Mouse (Mus musculus) megakaryocyte progenitor cell, adult 5-6 weeks (primary cell): Measurements from ENCODE around the gene Gm11111. TPM values are rescaled to one million over a fixed set of nuclear protein-coding genes. Genes with fewer than 3 reads are reported as not detected.
A peak's percentile ranks its signal among the peaks of the same experiment; 100 is the strongest.
"Not testable (repeated sequence)": the region's sequence is repeated elsewhere in the genome, so short reads cannot be mapped to it uniquely, and the experiment has no call there.

Experiments used
- ATAC-seq: replicated peaks from 2 replicates; pipeline ENCODE4 v1.8.0; 2016; ENCODE audit warnings: mild to moderate bottlenecking, moderate TSS enrichment, inconsistent platforms; ENCODE audit not compliant: poor library complexity
- total RNA-seq, 2 experiments: library from RNA; stranded (forward) in 1 of 2; stranded (reverse) in 1 of 2; fragments of 157-497, 149-512 nt in 1 of 2; fragments of 200-1000 nt in 1 of 2; gene quantifications; 2 replicates each; pipeline versions ENCODE4 v1.2.3 to v1.2.4; 2015 to 2017

Gm11111 gene
- total RNA-seq (2015): not detected in 2 replicates
- not detected in 2 replicates for total RNA-seq (2017)

- ATAC-seq: no peak
Observed at GRCm38 (mm10) chr5:98552395-98552794, at the start of gene Gm11111. Gene Gm11111, plus strand, starts transcription at chr5:98552695.

- ATAC-seq: no peak
Observed at GRCm38 (mm10) chr5:98516214-98516613, 36.3 kb upstream of the Gm11111 start.

GRCm38 (mm10) chr5:98520118-98520517 lies 32.4 kb upstream of the Gm11111 start:
- no peak for ATAC-seq

DNA sequence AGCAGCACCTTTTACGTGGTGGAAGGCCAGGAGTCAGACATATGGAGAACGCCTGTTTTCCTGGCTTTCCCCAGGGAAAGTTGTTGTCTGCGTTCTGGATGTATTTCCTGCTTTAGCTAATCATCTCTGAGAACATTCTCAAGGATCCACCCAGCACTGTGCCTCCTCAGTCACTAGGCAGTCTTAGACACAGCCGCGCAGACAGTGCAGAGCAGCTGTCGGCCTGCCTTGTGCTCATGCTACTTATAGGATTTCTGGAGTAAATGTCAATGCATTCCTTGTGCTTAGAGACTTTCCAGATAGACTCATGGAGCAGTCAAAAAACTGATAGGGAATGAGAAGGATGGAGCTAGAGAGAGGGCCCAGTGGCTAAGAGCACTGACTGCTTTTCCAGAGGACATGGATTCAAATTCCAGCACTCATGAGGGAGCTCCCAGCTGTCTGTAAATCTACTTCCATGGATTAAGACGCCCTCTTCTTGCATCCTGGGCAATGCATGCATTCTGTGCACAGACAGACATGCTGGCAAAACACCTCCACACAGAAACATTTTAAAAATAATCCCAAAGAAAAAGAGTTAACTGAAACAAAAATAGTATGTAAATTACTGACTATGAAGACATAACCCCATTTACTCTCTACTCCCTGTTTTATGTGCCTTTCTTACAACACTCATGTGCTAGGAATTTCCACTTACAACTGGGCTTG lies 30.1 kb upstream of the Gm11111 start:
- no peak for ATAC-seq

GRCm38 (mm10) chr5:98523050-98523449 lies 29.4 kb upstream of the Gm11111 start:
- ATAC-seq: no peak

- ATAC-seq: no peak
Observed at GRCm38 (mm10) chr5:98523783-98524182, 28.7 kb upstream of the Gm11111 start.

GRCm38 (mm10) chr5:98541333-98541732 lies 11.2 kb upstream of the Gm11111 start:
- ATAC-seq: no peak

- ATAC-seq: no peak
Observed at GRCm38 (mm10) chr5:98550285-98550684, 2.2 kb upstream of the Gm11111 start.

- no peak for ATAC-seq
Observed at GRCm38 (mm10) chr5:98550873-98551272, 1.6 kb upstream of the Gm11111 start.

DNA sequence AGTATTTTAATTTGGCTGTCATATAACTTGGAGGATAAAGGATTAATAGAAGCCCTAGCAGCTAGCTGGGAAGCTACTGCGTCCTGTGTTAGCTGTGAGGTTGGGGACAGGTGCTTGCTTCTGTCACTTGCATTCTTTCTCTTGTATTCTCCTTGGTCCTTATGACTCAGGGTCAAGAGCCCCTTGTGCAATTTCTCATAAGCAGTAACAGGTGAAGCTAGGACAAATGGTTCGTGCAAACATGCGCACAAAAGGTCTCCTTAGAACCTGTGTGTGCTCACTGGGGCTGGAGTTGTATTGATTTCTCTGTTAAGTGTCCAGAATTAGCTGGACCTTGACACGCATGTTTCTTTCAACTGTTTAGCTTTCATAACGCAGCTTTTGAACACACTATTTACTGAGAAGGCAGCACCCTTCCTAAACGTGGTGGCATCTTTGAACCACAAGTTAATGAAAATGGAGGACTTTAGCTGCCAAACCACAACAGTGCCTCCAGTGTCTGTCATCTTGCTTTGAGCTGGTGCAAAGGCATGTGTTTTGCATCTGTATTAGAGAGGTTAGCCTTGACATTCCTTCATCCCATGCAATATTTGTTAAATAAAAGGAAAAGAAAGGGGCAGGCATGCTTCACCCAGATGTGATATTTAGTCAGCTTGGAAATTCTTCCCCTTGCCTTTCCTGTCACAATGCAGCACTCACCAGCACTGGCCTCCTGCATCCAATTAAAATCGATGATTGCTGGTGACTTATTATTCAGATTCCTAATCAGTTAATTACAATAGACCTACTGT lies 511 bp downstream of the Gm11111 start:
- ATAC-seq: no peak

- ATAC-seq: no peak
Observed at GRCm38 (mm10) chr5:98561301-98561700, 8.8 kb downstream of the Gm11111 start.

GRCm38 (mm10) chr5:98562806-98563205 lies 10.3 kb downstream of the Gm11111 start:
- no peak for ATAC-seq

GRCm38 (mm10) chr5:98563801-98564200 lies 11.3 kb downstream of the Gm11111 start:
- ATAC-seq: no peak

DNA sequence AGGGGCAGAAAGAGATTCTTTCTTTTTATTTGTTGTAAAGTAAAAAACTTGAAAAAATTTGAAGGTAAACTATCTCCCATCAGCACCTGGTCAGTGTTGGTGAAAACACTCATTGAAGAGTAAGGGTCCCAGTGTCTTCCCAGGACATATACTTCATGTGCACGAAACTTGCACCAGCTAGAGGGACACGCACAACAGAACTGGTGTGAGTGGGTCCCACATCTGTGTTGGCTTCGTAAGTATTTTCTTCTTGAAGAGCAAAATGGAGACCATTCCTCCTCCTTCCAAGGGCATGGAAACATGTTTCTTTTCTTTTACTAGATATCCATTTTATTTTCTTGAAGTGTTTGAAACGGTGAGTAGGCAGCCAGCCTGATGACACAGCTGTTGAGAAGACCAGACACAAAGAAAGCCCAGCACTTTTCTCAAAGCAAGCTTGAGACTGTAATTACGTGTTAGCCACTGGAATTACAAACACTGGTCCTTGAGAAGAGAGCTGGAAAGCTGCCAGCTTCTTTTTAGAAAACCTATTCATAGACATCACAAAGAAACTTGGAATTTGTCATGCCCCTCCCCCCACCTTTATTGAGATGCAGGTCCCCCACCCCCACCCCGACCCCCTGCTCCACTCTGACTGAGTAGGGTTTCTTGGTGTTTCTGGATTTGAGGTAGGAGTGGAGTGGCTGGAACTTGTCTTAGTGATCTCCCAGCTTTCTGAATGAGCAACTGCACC lies 14.1 kb downstream of the Gm11111 start:
- ATAC-seq: no peak

- no peak for ATAC-seq
Observed at GRCm38 (mm10) chr5:98568481-98568880, 16.0 kb downstream of the Gm11111 start.

DNA sequence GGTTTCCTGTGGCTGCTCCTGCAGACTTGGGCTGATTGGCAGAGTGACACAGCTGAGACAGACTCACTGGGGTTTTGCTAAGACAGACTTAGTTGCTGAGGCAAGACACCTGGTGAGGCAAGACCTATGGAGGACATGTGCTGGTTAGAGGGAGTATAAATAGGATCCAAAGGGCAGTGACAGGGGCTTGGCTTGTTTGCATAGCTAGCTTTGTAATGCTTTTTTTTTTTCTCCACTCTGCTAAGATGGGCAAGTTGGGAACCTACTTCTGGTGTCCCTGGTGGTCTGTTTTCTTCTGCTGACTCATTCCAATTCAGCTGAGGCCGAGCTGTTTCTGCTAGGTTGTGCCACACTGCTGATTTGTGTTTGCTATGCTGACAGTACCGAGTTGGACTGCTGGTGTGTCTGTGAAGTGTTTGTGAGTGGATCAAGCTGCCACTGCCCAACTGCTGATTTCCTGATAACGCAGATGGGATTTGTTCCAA lies 16.6 kb downstream of the Gm11111 start:
- ATAC-seq: peak; percentile 61

GRCm38 (mm10) chr5:98572392-98572791 lies 19.9 kb downstream of the Gm11111 start:
- no peak for ATAC-seq

- ATAC-seq: no peak
Observed at GRCm38 (mm10) chr5:98574711-98575470, 22.4 kb downstream of the Gm11111 start.

- ATAC-seq: no peak
Observed at GRCm38 (mm10) chr5:98575471-98575834, 23.0 kb downstream of the Gm11111 start.

GRCm38 (mm10) chr5:98576538-98576937 lies 24.0 kb downstream of the Gm11111 start:
- ATAC-seq: not testable (repeated sequence)

DNA sequence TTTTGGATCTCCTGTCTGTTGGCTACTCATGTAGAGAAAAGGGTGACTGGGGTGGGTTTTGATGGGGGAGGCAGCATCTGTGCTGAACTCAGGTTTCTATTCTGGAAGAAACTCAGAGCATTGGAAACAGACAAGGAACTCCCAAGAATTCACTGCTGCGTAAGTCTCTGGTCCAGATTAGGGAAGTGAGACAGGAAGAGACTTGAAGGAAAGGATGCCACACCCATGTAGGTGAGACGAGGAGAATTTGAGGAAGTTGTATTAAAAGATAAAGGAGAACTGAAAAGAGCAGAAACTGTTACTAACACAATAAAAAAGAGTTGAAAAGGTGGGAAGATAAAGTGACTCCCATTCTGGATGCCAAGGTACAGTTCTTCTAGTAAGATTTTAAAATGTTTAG lies 25.9 kb downstream of the Gm11111 start:
- peak; percentile 84 for ATAC-seq
